In the genomic region with DNA sequence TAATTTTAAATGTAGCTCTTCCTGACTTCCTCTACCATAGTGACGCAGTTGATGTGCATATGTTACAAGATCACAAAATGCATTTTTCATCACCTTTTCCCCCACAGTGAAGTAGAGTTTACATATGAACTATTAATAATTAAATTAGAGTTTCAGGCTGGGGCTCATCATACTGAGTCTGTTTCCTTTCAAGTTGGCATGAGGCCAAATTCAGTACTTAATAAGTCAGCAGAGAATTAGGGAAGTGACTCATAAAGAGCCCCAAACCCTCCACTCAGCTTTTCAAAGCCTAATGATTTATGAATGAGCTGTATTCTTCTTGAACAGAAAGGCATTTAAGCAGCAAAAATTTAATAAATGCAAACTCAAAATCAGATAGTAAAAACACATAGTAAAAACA, we compare ENCODE assay signal across 16 mouse cellular contexts.
DNase-seq lines count a peak whose midpoint lies in the region; ATAC-seq lines count a peak whose summit lies in the region.
"Had no signal": no experiment of that assay in that cellular context is flagged by ENCODE, and none has a peak within 500 bp of the region (broad histone marks: within the 10 kb centered on the region; RNA-seq: fewer than 3 reads in every experiment).

No protein-coding gene starts in this region.

- no peak overlapping the region for H3K4me3 ChIP-seq in forebrain, embryonic 16.5 days (replicated peaks; ENCODE audit: low read length)
- no peak overlapping the region for H3K4me3 ChIP-seq in forebrain, embryonic 12.5 days (replicated peaks)
- no peak overlapping the region for H3K4me3 ChIP-seq in lung, embryonic 15.5 days
- no peak overlapping the region for H3K4me3 ChIP-seq in midbrain, embryonic 15.5 days
- H3K4me3 ChIP-seq: left cerebral cortex, adult 2 months had no signal

- no peaks in the 10 kb centered on the region for H3K27me3 ChIP-seq in forebrain, embryonic 16.5 days (replicated peaks; ENCODE audit: control insufficient read depth, insufficient read depth, low read length)
- no peaks in the 10 kb centered on the region for H3K27me3 ChIP-seq in forebrain, embryonic 12.5 days
- no peaks in the 10 kb centered on the region for H3K27me3 ChIP-seq in lung, embryonic 15.5 days
- no peaks in the 10 kb centered on the region for H3K27me3 ChIP-seq in midbrain, embryonic 15.5 days (replicated peaks)
- H3K27me3 ChIP-seq: Patski had no signal

- no peaks in the 10 kb centered on the region for H3K9me3 ChIP-seq in forebrain, embryonic 16.5 days (ENCODE audit: control insufficient read depth, low read length)
- no peaks in the 10 kb centered on the region for H3K9me3 ChIP-seq in forebrain, embryonic 12.5 days
- no peaks in the 10 kb centered on the region for H3K9me3 ChIP-seq in lung, embryonic 15.5 days
- H3K9me3 ChIP-seq in midbrain, embryonic 15.5 days: no peaks in the 10 kb centered on the region

- no peak for DNase-seq in lung, postnatal 10 days
- DNase-seq in MN1 (ENCODE audit: low spot score): peak; percentile 59
- DNase-seq in left cerebral cortex, postnatal 10 days (ENCODE audit: extremely low spot score in 1 of 2, low spot score in 2 of 2): no peak
- no peak for DNase-seq in ovary, postnatal 10 days (ENCODE audit: low spot score)
- DNase-seq: gastrocnemius, postnatal 10 days; heart, postnatal 36 days; thymus, adult 18-20 months had no signal

- H3K36me3 ChIP-seq in forebrain, embryonic 16.5 days (ENCODE audit: control insufficient read depth, insufficient read depth): no peaks in the 10 kb centered on the region
- H3K36me3 ChIP-seq in forebrain, embryonic 12.5 days (replicated peaks): no peaks in the 10 kb centered on the region
- no peaks in the 10 kb centered on the region for H3K36me3 ChIP-seq in lung, embryonic 15.5 days
- H3K36me3 ChIP-seq in midbrain, embryonic 15.5 days (replicated peaks): no peaks in the 10 kb centered on the region

- H3K27ac ChIP-seq in forebrain, embryonic 16.5 days (ENCODE audit: low read length): no peak overlapping the region
- H3K27ac ChIP-seq in forebrain, embryonic 12.5 days: no peak overlapping the region
- no peak overlapping the region for H3K27ac ChIP-seq in lung, embryonic 15.5 days
- H3K27ac ChIP-seq in midbrain, embryonic 15.5 days: no peak overlapping the region
- H3K27ac ChIP-seq: left cerebral cortex, adult 2 months had no signal

- peak; percentile 72 for ATAC-seq in forebrain, embryonic 16.5 days
- no peak for ATAC-seq in forebrain, embryonic 12.5 days (ENCODE audit: low FRiP score)
- ATAC-seq in lung, embryonic 15.5 days (ENCODE audit: borderline replicate concordance, extremely low read depth, low FRiP score, low TSS enrichment): peak; percentile 70; the same call in 1 of the 2 replicates
- peak; percentile 92 for ATAC-seq in midbrain, embryonic 15.5 days (replicated peaks)
- ATAC-seq: CD4-positive, CD25-positive, alpha-beta regulatory T cell, adult 4 months; intestine, embryonic 16.5 days; Patski had no signal

- no peaks in the 10 kb centered on the region for H3K4me1 ChIP-seq in forebrain, embryonic 16.5 days (replicated peaks; ENCODE audit: control insufficient read depth, insufficient read depth, low read length)
- H3K4me1 ChIP-seq in forebrain, embryonic 12.5 days: no peaks in the 10 kb centered on the region
- no peaks in the 10 kb centered on the region for H3K4me1 ChIP-seq in lung, embryonic 15.5 days
- no peaks in the 10 kb centered on the region for H3K4me1 ChIP-seq in midbrain, embryonic 15.5 days

- H3K4me2 ChIP-seq in forebrain, embryonic 16.5 days (ENCODE audit: low read length): no peak overlapping the region
- no peak overlapping the region for H3K4me2 ChIP-seq in forebrain, embryonic 12.5 days
- no peak overlapping the region for H3K4me2 ChIP-seq in lung, embryonic 15.5 days
- no peak overlapping the region for H3K4me2 ChIP-seq in midbrain, embryonic 15.5 days
- H3K4me2 ChIP-seq: heart, embryonic 11.5 days had no signal

- no peak overlapping the region for H3K9ac ChIP-seq in forebrain, embryonic 16.5 days (replicated peaks; ENCODE audit: low read depth, low read length)
- H3K9ac ChIP-seq in forebrain, embryonic 12.5 days: no peak overlapping the region
- H3K9ac ChIP-seq in lung, embryonic 15.5 days: no peak overlapping the region
- no peak overlapping the region for H3K9ac ChIP-seq in midbrain, embryonic 15.5 days

- intact Hi-C loops in left cerebral cortex, postnatal 10 days (cut with DNase I): no loop called here

- 71% methylated on average over 1 of the region's 1 CpGs for WGBS in forebrain, embryonic 16.5 days
- 81% methylated on average over 1 of the region's 1 CpGs for WGBS in forebrain, embryonic 12.5 days
- 27% methylated on average over 1 of the region's 1 CpGs for WGBS in lung, embryonic 15.5 days
- 56% methylated on average over 1 of the region's 1 CpGs for WGBS in midbrain, embryonic 15.5 days
